Mouse (Mus musculus): Measurements from ENCODE around the gene Lactbl1.
A peak's percentile ranks its signal among the peaks of the same experiment; 100 is the strongest.

Lactbl1 gene

GRCm38 (mm10) chr4:136684485-136684884, 62.1 kb downstream of the Lactbl1 start:
- DNase-seq (ENCODE audit: low spot score in 2 of 2): peak in 1 of 2 experiments; percentile 43

- DNase-seq (ENCODE audit: low spot score in 2 of 2): no peak
Measured at GRCm38 (mm10) chr4:136685431-136685869, 63.0 kb downstream of the Lactbl1 start.

GRCm38 (mm10) chr4:136688113-136688512, 65.7 kb downstream of the Lactbl1 start:
- no peak for DNase-seq (ENCODE audit: low spot score in 2 of 2)
